Mouse (Mus musculus) cerebellum, adult 9-11 months (tissue): ENCODE measurements at regions not wholly inside any gene's neighbourhood (a gene's known extent, or its start where the extent isn't known, plus 50 kb on each side); places are given as distances from the start of the nearest gene placed in this dataset.

ENCODE experiments used
- DNase-seq: peaks from one replicate; pipeline ENCODE4 v3.0.0; 2022

GRCm38 (mm10) chr1:104424796-104425195 is 343.5 kb upstream of the Cdh20 start:
- no peak for DNase-seq

GRCm38 (mm10) chr1:104425307-104425706 is 343.0 kb upstream of the Cdh20 start:
- DNase-seq, result no peak

GRCm38 (mm10) chr1:104449678-104450077 is 318.7 kb upstream of the Cdh20 start:
- DNase-seq, result no peak

GRCm38 (mm10) chr1:104468571-104468970 is 299.8 kb upstream of the Cdh20 start:
- peak; percentile 16 for DNase-seq

- no peak for DNase-seq
Measured at GRCm38 (mm10) chr1:104479757-104480156, 288.6 kb upstream of the Cdh20 start.
